Mouse (Mus musculus): ENCODE measurements around the gene Gm49358. TPM values are rescaled to one million over a fixed set of nuclear protein-coding genes. Genes with fewer than 3 reads are reported as not detected.

The Gm49358 gene
- polyA plus RNA-seq, 1 experiment: not detected

GRCm38 (mm10) chr10:86777614-86778319 lies 14.0 kb downstream of the Gm49358 start:
- WGBS: 54% methylated on average over 19 of the region's 19 CpGs
- Histone ChIP-seq H3K27me3 (replicated peaks; ENCODE audit: control insufficient read depth, insufficient read depth, low read length) (no peaks in the 10 kb centered on the region), H3K4me1 (ENCODE audit: control insufficient read depth, insufficient read depth, low read length) (peaks cover 18% of the 10 kb centered on the region), H3K27ac (ENCODE audit: insufficient read depth, low read depth, low read length) (peak overlapping the region; percentile 76), H3K4me3 (ENCODE audit: insufficient read depth, low read depth, low read length) (peak overlapping the region; percentile 65), H3K36me3 (ENCODE audit: control insufficient read depth, insufficient read depth, low read length) (no peaks in the 10 kb centered on the region)
- TF ChIP-seq POLR2A (IDR thresholded peaks at IDR 0.05; ENCODE audit: low read depth, low read length) (no peak), CTCF (conservative IDR thresholded peaks at IDR 0.05; ENCODE audit: insufficient read depth, insufficient read length, low read depth, low read length) (no peak)
- no peak for DNase-seq

- WGBS: 1% methylated on average over 43 of the region's 44 CpGs
- no peaks in the 10 kb centered on the region for H3K36me3 ChIP-seq (ENCODE audit: control insufficient read depth, insufficient read depth, low read length)
- peak; percentile 99 for DNase-seq
- H3K27ac ChIP-seq (ENCODE audit: insufficient read depth, low read depth, low read length): peak within 1 kb of the TSS; percentile 84
- H3K4me1 ChIP-seq (ENCODE audit: control insufficient read depth, insufficient read depth, low read length): peaks cover 18% of the 10 kb centered on the region
- H3K27me3 ChIP-seq (replicated peaks; ENCODE audit: control insufficient read depth, insufficient read depth, low read length): no peaks in the 10 kb centered on the region
- TF ChIP-seq CTCF (conservative IDR thresholded peaks at IDR 0.05; ENCODE audit: insufficient read depth, insufficient read length, low read depth, low read length): no peak
- TF ChIP-seq POLR2A (IDR thresholded peaks at IDR 0.05; ENCODE audit: low read depth, low read length): peak; percentile 90
- peak within 1 kb of the TSS; percentile 70 for H3K4me3 ChIP-seq (ENCODE audit: insufficient read depth, low read depth, low read length)
Observed at GRCm38 (mm10) chr10:86778398-86779116, 14.8 kb downstream of the Gm49358 start, which contains the start of gene Nt5dc3. Gene Nt5dc3, plus strand, starts transcription at chr10:86779005.

- H3K27me3 ChIP-seq (replicated peaks; ENCODE audit: control insufficient read depth, insufficient read depth, low read length): no peaks in the 10 kb centered on the region
- H3K36me3 ChIP-seq (ENCODE audit: control insufficient read depth, insufficient read depth, low read length): no peaks in the 10 kb centered on the region
- H3K4me3 ChIP-seq (ENCODE audit: insufficient read depth, low read depth, low read length): peak overlapping the region; percentile 70
- H3K27ac ChIP-seq (ENCODE audit: insufficient read depth, low read depth, low read length): no peak overlapping the region
- peaks cover 18% of the 10 kb centered on the region for H3K4me1 ChIP-seq (ENCODE audit: control insufficient read depth, insufficient read depth, low read length)
- TF ChIP-seq POLR2A (IDR thresholded peaks at IDR 0.05; ENCODE audit: low read depth, low read length): no peak
- no peak for TF ChIP-seq CTCF (conservative IDR thresholded peaks at IDR 0.05; ENCODE audit: insufficient read depth, insufficient read length, low read depth, low read length)
- WGBS: under 1% methylated on average over 58 of the region's 58 CpGs
- DNase-seq: peak; percentile 37
Observed at GRCm38 (mm10) chr10:86779117-86779755, 15.5 kb downstream of the Gm49358 start.

- peak overlapping the region; percentile 70 for H3K4me3 ChIP-seq (ENCODE audit: insufficient read depth, low read depth, low read length)
- no peaks in the 10 kb centered on the region for H3K36me3 ChIP-seq (ENCODE audit: control insufficient read depth, insufficient read depth, low read length)
- no peaks in the 10 kb centered on the region for H3K27me3 ChIP-seq (replicated peaks; ENCODE audit: control insufficient read depth, insufficient read depth, low read length)
- no peak overlapping the region for H3K27ac ChIP-seq (ENCODE audit: insufficient read depth, low read depth, low read length)
- TF ChIP-seq POLR2A (IDR thresholded peaks at IDR 0.05; ENCODE audit: low read depth, low read length): no peak
- TF ChIP-seq CTCF (conservative IDR thresholded peaks at IDR 0.05; ENCODE audit: insufficient read depth, insufficient read length, low read depth, low read length): no peak
- H3K4me1 ChIP-seq (ENCODE audit: control insufficient read depth, insufficient read depth, low read length): peaks cover 18% of the 10 kb centered on the region
- no peak for DNase-seq
- WGBS: 40% methylated on average over 12 of the region's 12 CpGs
Observed at GRCm38 (mm10) chr10:86779816-86780500, 16.2 kb downstream of the Gm49358 start.

GRCm38 (mm10) chr10:86781641-86782040 lies 17.9 kb downstream of the Gm49358 start:
- no peaks in the 10 kb centered on the region for H3K36me3 ChIP-seq (ENCODE audit: control insufficient read depth, insufficient read depth, low read length)
- H3K4me1 ChIP-seq (ENCODE audit: control insufficient read depth, insufficient read depth, low read length): peaks cover 18% of the 10 kb centered on the region
- H3K4me3 ChIP-seq (ENCODE audit: insufficient read depth, low read depth, low read length): no peak overlapping the region
- TF ChIP-seq CTCF (conservative IDR thresholded peaks at IDR 0.05; ENCODE audit: insufficient read depth, insufficient read length, low read depth, low read length): no peak
- no peak for TF ChIP-seq POLR2A (IDR thresholded peaks at IDR 0.05; ENCODE audit: low read depth, low read length)
- WGBS: 82% methylated on average over 5 of the region's 5 CpGs
- H3K27ac ChIP-seq (ENCODE audit: insufficient read depth, low read depth, low read length): no peak overlapping the region
- H3K27me3 ChIP-seq (replicated peaks; ENCODE audit: control insufficient read depth, insufficient read depth, low read length): no peaks in the 10 kb centered on the region
- DNase-seq: no peak

- peaks cover 15% of the 10 kb centered on the region for H3K4me1 ChIP-seq (ENCODE audit: control insufficient read depth, insufficient read depth, low read length)
- WGBS: 79% methylated on average over 5 of the region's 5 CpGs
- TF ChIP-seq POLR2A (IDR thresholded peaks at IDR 0.05; ENCODE audit: low read depth, low read length) (no peak), CTCF (conservative IDR thresholded peaks at IDR 0.05; ENCODE audit: insufficient read depth, insufficient read length, low read depth, low read length) (no peak)
- no peak for DNase-seq
- no peak overlapping the region for H3K27ac ChIP-seq (ENCODE audit: insufficient read depth, low read depth, low read length)
- no peak overlapping the region for H3K4me3 ChIP-seq (ENCODE audit: insufficient read depth, low read depth, low read length)
- H3K27me3 ChIP-seq (replicated peaks; ENCODE audit: control insufficient read depth, insufficient read depth, low read length): no peaks in the 10 kb centered on the region
- no peaks in the 10 kb centered on the region for H3K36me3 ChIP-seq (ENCODE audit: control insufficient read depth, insufficient read depth, low read length)
Observed at GRCm38 (mm10) chr10:86782656-86783055, 18.9 kb downstream of the Gm49358 start.
